Mouse (Mus musculus): Measurements from ENCODE around the gene Slc6a16. TPM values are rescaled to one million over a fixed set of nuclear protein-coding genes. Genes with fewer than 3 reads are reported as not detected.

The Slc6a16 gene
- total and polyA plus RNA-seq, 2 experiments from 2014 or later: 0.16 to 2.3 TPM

GRCm38 (mm10) chr7:45233580-45234332 is 7.1 kb upstream of the Slc6a16 start:
- Histone ChIP-seq H3K27me3 (ENCODE audit: insufficient read depth, low read length) (peaks cover 5% of the 10 kb centered on the region; the same call in 1 of the 2 replicates), H3K9ac (replicated peaks; ENCODE audit: low read length, poor library complexity, severe bottlenecking) (no peak overlapping the region), H3K27ac (ENCODE audit: low read depth, low read length) (no peak overlapping the region), H3K9me3 (ENCODE audit: low read length) (no peaks in the 10 kb centered on the region), H3K4me3 (ENCODE audit: low read depth, low read length) (no peak overlapping the region), H3K4me1 (ENCODE audit: insufficient read depth, low read length) (peaks cover 9% of the 10 kb centered on the region; the same call in 1 of the 2 replicates), H3K4me2 (ENCODE audit: low read depth, low read length, poor library complexity, severe bottlenecking) (peak overlapping the region; percentile 18), H3K36me3 (ENCODE audit: insufficient read depth, low read length) (no peaks in the 10 kb centered on the region)
- 25% methylated on average over 20 of the region's 20 CpGs for WGBS
- TF ChIP-seq CTCF (IDR thresholded peaks at IDR 0.05): no peak
- peak; percentile 57 for DNase-seq (ENCODE audit: low spot score)
- no peak for ATAC-seq (ENCODE audit: low FRiP score)

- no peak overlapping the region for H3K4me3 ChIP-seq (ENCODE audit: low read depth, low read length)
- no peak overlapping the region for H3K9ac ChIP-seq (replicated peaks; ENCODE audit: low read length, poor library complexity, severe bottlenecking)
- ATAC-seq (ENCODE audit: low FRiP score) (no peak), DNase-seq (ENCODE audit: low spot score) (peak; percentile 10)
- WGBS: 12% methylated on average over 29 of the region's 29 CpGs
- peaks cover 5% of the 10 kb centered on the region; the same call in 1 of the 2 replicates for H3K27me3 ChIP-seq (ENCODE audit: insufficient read depth, low read length)
- H3K36me3 ChIP-seq (ENCODE audit: insufficient read depth, low read length): no peaks in the 10 kb centered on the region
- peaks cover 9% of the 10 kb centered on the region; the same call in 1 of the 2 replicates for H3K4me1 ChIP-seq (ENCODE audit: insufficient read depth, low read length)
- TF ChIP-seq CTCF (IDR thresholded peaks at IDR 0.05): no peak
- peak overlapping the region; percentile 29 for H3K4me2 ChIP-seq (ENCODE audit: low read depth, low read length, poor library complexity, severe bottlenecking)
- no peak overlapping the region for H3K27ac ChIP-seq (ENCODE audit: low read depth, low read length)
- no peaks in the 10 kb centered on the region for H3K9me3 ChIP-seq (ENCODE audit: low read length)
Measured at GRCm38 (mm10) chr7:45234333-45234841, 6.5 kb upstream of the Slc6a16 start.

GRCm38 (mm10) chr7:45234922-45235571 is 5.8 kb upstream of the Slc6a16 start:
- 20% methylated on average over 21 of the region's 21 CpGs for WGBS
- Histone ChIP-seq H3K4me1 (ENCODE audit: insufficient read depth, low read length) (peaks cover 9% of the 10 kb centered on the region; the same call in 1 of the 2 replicates), H3K36me3 (ENCODE audit: insufficient read depth, low read length) (no peaks in the 10 kb centered on the region), H3K4me2 (ENCODE audit: low read depth, low read length, poor library complexity, severe bottlenecking) (peak overlapping the region; percentile 29; the same call in 1 of the 2 replicates), H3K27me3 (ENCODE audit: insufficient read depth, low read length) (peaks cover 5% of the 10 kb centered on the region; the same call in 1 of the 2 replicates), H3K9me3 (ENCODE audit: low read length) (no peaks in the 10 kb centered on the region), H3K27ac (ENCODE audit: low read depth, low read length) (no peak overlapping the region), H3K9ac (replicated peaks; ENCODE audit: low read length, poor library complexity, severe bottlenecking) (0 out of 2 replicates have a peak overlapping the region, but pooled peaks have one; percentile 8), H3K4me3 (ENCODE audit: low read depth, low read length) (no peak overlapping the region)
- TF ChIP-seq CTCF (IDR thresholded peaks at IDR 0.05): no peak
- DNase-seq (ENCODE audit: low spot score) (peak; percentile 43), ATAC-seq (ENCODE audit: low FRiP score) (peak; percentile 50; the same call in 1 of the 2 replicates)

DNA sequence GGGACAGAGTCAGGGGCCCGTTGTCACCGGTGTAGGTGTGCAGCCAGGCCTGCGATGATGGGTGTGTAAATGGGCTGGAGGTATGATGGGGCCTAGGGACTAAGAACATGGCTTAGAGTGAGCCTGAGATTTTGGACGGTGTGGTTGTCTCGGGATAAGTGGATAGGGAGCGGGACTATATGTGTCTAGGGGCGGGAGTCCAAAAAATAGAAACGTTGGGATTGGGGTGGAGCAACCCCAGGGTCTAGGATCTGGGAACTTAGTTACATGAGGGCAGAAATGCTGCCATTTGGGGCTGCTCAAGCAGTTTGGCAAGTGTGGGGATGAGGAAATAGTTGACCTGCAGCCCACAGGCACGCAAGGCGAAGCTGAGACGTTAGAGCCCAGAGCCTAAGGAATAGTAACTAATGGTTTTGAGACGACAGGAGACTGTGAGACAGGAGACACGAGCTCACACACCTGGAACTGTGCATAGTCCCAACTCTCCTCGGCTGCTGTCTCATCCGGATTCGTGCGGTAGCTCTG is 5.2 kb upstream of the Slc6a16 start:
- ATAC-seq (ENCODE audit: low FRiP score) (0 out of 2 replicates have a peak, but pooled peaks have one; percentile 12), DNase-seq (ENCODE audit: low spot score) (no peak)
- Histone ChIP-seq H3K4me2 (ENCODE audit: low read depth, low read length, poor library complexity, severe bottlenecking) (no peak overlapping the region), H3K9me3 (ENCODE audit: low read length) (no peaks in the 10 kb centered on the region), H3K27ac (ENCODE audit: low read depth, low read length) (no peak overlapping the region), H3K36me3 (ENCODE audit: insufficient read depth, low read length) (no peaks in the 10 kb centered on the region), H3K4me3 (ENCODE audit: low read depth, low read length) (no peak overlapping the region), H3K4me1 (ENCODE audit: insufficient read depth, low read length) (peaks cover 9% of the 10 kb centered on the region; the same call in 1 of the 2 replicates), H3K9ac (replicated peaks; ENCODE audit: low read length, poor library complexity, severe bottlenecking) (0 out of 2 replicates have a peak overlapping the region, but pooled peaks have one; percentile 8), H3K27me3 (ENCODE audit: insufficient read depth, low read length) (peaks cover 5% of the 10 kb centered on the region; the same call in 1 of the 2 replicates)
- 43% methylated on average over 17 of the region's 17 CpGs for WGBS
- TF ChIP-seq CTCF (IDR thresholded peaks at IDR 0.05): no peak

- 78% methylated on average over 17 of the region's 17 CpGs for whole genome bisulfite sequencing
- no peak for DNase-seq (ENCODE audit: low spot score)
- Histone ChIP-seq H3K36me3 (ENCODE audit: insufficient read depth, low read length) (no peaks in the 10 kb centered on the region), H3K27ac (ENCODE audit: low read depth, low read length) (no peak overlapping the region), H3K4me2 (ENCODE audit: low read depth, low read length, poor library complexity, severe bottlenecking) (no peak overlapping the region), H3K27me3 (ENCODE audit: insufficient read depth, low read length) (peaks cover 5% of the 10 kb centered on the region; the same call in 1 of the 2 replicates), H3K9ac (replicated peaks; ENCODE audit: low read length, poor library complexity, severe bottlenecking) (no peak overlapping the region), H3K4me1 (ENCODE audit: insufficient read depth, low read length) (peaks cover 12% of the 10 kb centered on the region), H3K4me3 (ENCODE audit: low read depth, low read length) (no peak overlapping the region), H3K9me3 (ENCODE audit: low read length) (no peaks in the 10 kb centered on the region)
- ATAC-seq (ENCODE audit: low FRiP score): no peak
- no peak for TF ChIP-seq CTCF (IDR thresholded peaks at IDR 0.05)
Measured at GRCm38 (mm10) chr7:45237747-45238699, 2.9 kb upstream of the Slc6a16 start.
